Mouse (Mus musculus) hindbrain, embryonic 10.5 days (tissue): Measurements from ENCODE around the gene Elobl. TPM values are rescaled to one million over a fixed set of nuclear protein-coding genes. Genes with fewer than 3 reads are reported as not detected.

Experiments
- DNase-seq: peaks from one replicate; pipeline ENCODE4 v3.0.0-alpha.2; 2017; ENCODE audit warnings: low spot score
- H3K27ac ChIP-seq: fragments of 300-500 bp; sonication (generic); 2 replicates; pipeline ENCODE4 v1.5.1; 2016; ENCODE audit warnings: mild to moderate bottlenecking, moderate library complexity
- H3K27me3 ChIP-seq: fragments of 300-500 bp; sonication (generic); 2 replicates; pipeline ENCODE4 v1.6.1; 2016; ENCODE audit warnings: mild to moderate bottlenecking; ENCODE audit not compliant: poor library complexity, insufficient read depth, severe bottlenecking
- H3K36me3 ChIP-seq: fragments of 300-500 bp; sonication (generic); 2 replicates; pipeline ENCODE4 v1.6.1; 2016; ENCODE audit warnings: mild to moderate bottlenecking, moderate library complexity
- H3K4me1 ChIP-seq: fragments of 300-500 bp; sonication (generic); replicated peaks from 2 replicates; pipeline ENCODE4 v1.6.1; 2016; ENCODE audit warnings: mild to moderate bottlenecking
- H3K4me3 ChIP-seq: fragments of 300-500 bp; sonication (generic); 2 replicates; pipeline ENCODE4 v1.5.1; 2016; ENCODE audit warnings: mild to moderate bottlenecking, moderate library complexity
- H3K9me3 ChIP-seq: fragments of 300-500 bp; sonication (generic); 2 replicates; pipeline ENCODE4 v1.6.1; 2016; ENCODE audit warnings: mild to moderate bottlenecking, moderate library complexity
- WGBS: fragments of 180-500 bp; shearing (Covaris S2); methylation state at CpG from one replicate; pipeline ENCODE4 v1.1.7; 2016; 5-methylcytosine and 5-hydroxymethylcytosine counted together
- polyA plus RNA-seq: library from polyadenylated mRNA; unstranded; fragments of >200 nt; fragmentation: Nextera tagmentation; extraction: Ambion mirVana; gene quantifications from 2 replicates; pipeline ENCODE4 v1.2.1, GENCODE M21; 2016

Gene Elobl
- polyA plus RNA-seq, result not detected in 2 replicates

- Histone ChIP-seq H3K4me3 (no peak within 1 kb of the TSS), H3K27me3 (0 out of 2 replicates have a peak, but pooled peaks cover 3% of the 10 kb centered on the region), H3K27ac (no peak within 1 kb of the TSS), H3K36me3 (no peaks in the 10 kb centered on the region), H3K4me1 (no peaks in the 10 kb centered on the region), H3K9me3 (no peaks in the 10 kb centered on the region)
- DNase-seq, result no peak
- 81% methylated on average over 3 of the region's 3 CpGs for WGBS
These were observed at the start of gene Elobl for GRCm38 (mm10) chr11:88966881-88967361. TSS of gene Elobl (minus strand) at chr11:88966931.

- H3K27ac ChIP-seq, result no peak overlapping the region
- H3K4me3 ChIP-seq, result no peak overlapping the region
- 86% methylated on average over 5 of the region's 5 CpGs for WGBS
These were observed 45.5 kb upstream of the Elobl start for GRCm38 (mm10) chr11:89012241-89012640.

GRCm38 (mm10) chr11:89009496-89009895 is 42.8 kb upstream of the Elobl start:
- 88% methylated on average over 7 of the region's 7 CpGs for WGBS

More at GRCm38 (mm10) chr11:89012241-89012640, 45.5 kb upstream of the Elobl start:
- Histone ChIP-seq H3K4me1 (0 out of 2 replicates have a peak, but pooled peaks cover 7% of the 10 kb centered on the region), H3K9me3 (no peaks in the 10 kb centered on the region), H3K27me3 (no peaks in the 10 kb centered on the region), H3K36me3 (0 out of 2 replicates have a peak, but pooled peaks cover 4% of the 10 kb centered on the region)
- no peak for DNase-seq

GRCm38 (mm10) chr11:89009066-89009465 is 42.3 kb upstream of the Elobl start:
- WGBS, result 91% methylated on average over 9 of the region's 9 CpGs

More at GRCm38 (mm10) chr11:89009496-89009895, 42.8 kb upstream of the Elobl start:
- H3K4me3 ChIP-seq, result no peak overlapping the region
- H3K27me3 ChIP-seq, result no peaks in the 10 kb centered on the region
- DNase-seq, result no peak
- H3K27ac ChIP-seq, result 0 out of 2 replicates have a peak overlapping the region, but pooled peaks have one; percentile 23
- no peaks in the 10 kb centered on the region for H3K9me3 ChIP-seq
- H3K4me1 ChIP-seq, result 0 out of 2 replicates have a peak, but pooled peaks cover 7% of the 10 kb centered on the region
- no peaks in the 10 kb centered on the region for H3K36me3 ChIP-seq

GRCm38 (mm10) chr11:89007582-89007981 is 40.9 kb upstream of the Elobl start:
- Histone ChIP-seq H3K27me3 (no peaks in the 10 kb centered on the region), H3K9me3 (no peaks in the 10 kb centered on the region), H3K36me3 (no peaks in the 10 kb centered on the region), H3K4me1 (peaks cover 20% of the 10 kb centered on the region), H3K4me3 (no peak overlapping the region), H3K27ac (no peak overlapping the region)
- 85% methylated on average over 3 of the region's 3 CpGs for WGBS
- no peak for DNase-seq

More at GRCm38 (mm10) chr11:89009066-89009465, 42.3 kb upstream of the Elobl start:
- H3K4me1 ChIP-seq, result 0 out of 2 replicates have a peak, but pooled peaks cover 7% of the 10 kb centered on the region
- no peak overlapping the region for H3K27ac ChIP-seq
- H3K27me3 ChIP-seq, result no peaks in the 10 kb centered on the region
- no peak for DNase-seq
- H3K9me3 ChIP-seq, result no peaks in the 10 kb centered on the region
- H3K4me3 ChIP-seq, result no peak overlapping the region
- H3K36me3 ChIP-seq, result no peaks in the 10 kb centered on the region

GRCm38 (mm10) chr11:89006404-89006803 is 39.7 kb upstream of the Elobl start:
- no peaks in the 10 kb centered on the region for H3K9me3 ChIP-seq
- no peak for DNase-seq
- no peaks in the 10 kb centered on the region for H3K36me3 ChIP-seq

GRCm38 (mm10) chr11:89005473-89005872 is 38.7 kb upstream of the Elobl start:
- H3K27me3 ChIP-seq, result peaks cover 6% of the 10 kb centered on the region
- no peak overlapping the region for H3K4me3 ChIP-seq
- peaks cover 21% of the 10 kb centered on the region for H3K4me1 ChIP-seq
- no peaks in the 10 kb centered on the region for H3K36me3 ChIP-seq
- H3K27ac ChIP-seq, result no peak overlapping the region
- no peaks in the 10 kb centered on the region for H3K9me3 ChIP-seq
- WGBS, result 77% methylated on average over 5 of the region's 5 CpGs
- no peak for DNase-seq

More at GRCm38 (mm10) chr11:89006404-89006803, 39.7 kb upstream of the Elobl start:
- peaks cover 21% of the 10 kb centered on the region for H3K4me1 ChIP-seq
- no peak overlapping the region for H3K4me3 ChIP-seq
- H3K27ac ChIP-seq, result no peak overlapping the region
- 0 out of 2 replicates have a peak, but pooled peaks cover 2% of the 10 kb centered on the region for H3K27me3 ChIP-seq

GRCm38 (mm10) chr11:89003726-89004125 is 37.0 kb upstream of the Elobl start:
- Histone ChIP-seq H3K27me3 (peaks cover 24% of the 10 kb centered on the region), H3K27ac (0 out of 2 replicates have a peak overlapping the region, but pooled peaks have one; percentile 35), H3K9me3 (no peaks in the 10 kb centered on the region), H3K36me3 (no peaks in the 10 kb centered on the region), H3K4me1 (peaks cover 26% of the 10 kb centered on the region), H3K4me3 (no peak overlapping the region)
- WGBS, result 87% methylated on average over 4 of the region's 4 CpGs
- DNase-seq, result no peak

GRCm38 (mm10) chr11:89003078-89003477 is 36.3 kb upstream of the Elobl start:
- Histone ChIP-seq H3K27ac (no peak overlapping the region), H3K36me3 (no peaks in the 10 kb centered on the region), H3K4me3 (no peak overlapping the region), H3K9me3 (no peaks in the 10 kb centered on the region), H3K27me3 (peaks cover 30% of the 10 kb centered on the region), H3K4me1 (peaks cover 27% of the 10 kb centered on the region)
- WGBS, result 61% methylated on average over 6 of the region's 6 CpGs
- DNase-seq, result no peak

GRCm38 (mm10) chr11:89002621-89003020 is 35.9 kb upstream of the Elobl start:
- Histone ChIP-seq H3K36me3 (no peaks in the 10 kb centered on the region), H3K9me3 (no peaks in the 10 kb centered on the region), H3K27me3 (peaks cover 32% of the 10 kb centered on the region), H3K27ac (no peak overlapping the region), H3K4me1 (peaks cover 27% of the 10 kb centered on the region), H3K4me3 (no peak overlapping the region)
- DNase-seq, result no peak
- WGBS, result 86% methylated on average over 5 of the region's 5 CpGs

- Histone ChIP-seq H3K27me3 (peaks cover 32% of the 10 kb centered on the region), H3K9me3 (no peaks in the 10 kb centered on the region), H3K36me3 (no peaks in the 10 kb centered on the region), H3K27ac (no peak overlapping the region), H3K4me3 (no peak overlapping the region), H3K4me1 (peaks cover 27% of the 10 kb centered on the region)
- WGBS, result 93% methylated on average over 5 of the region's 5 CpGs
- no peak for DNase-seq
These were observed 35.3 kb upstream of the Elobl start for GRCm38 (mm10) chr11:89002068-89002467.

- 93% methylated on average over 7 of the region's 7 CpGs for WGBS
- H3K9me3 ChIP-seq, result no peaks in the 10 kb centered on the region
- H3K27ac ChIP-seq, result no peak overlapping the region
- DNase-seq, result no peak
- no peak overlapping the region for H3K4me3 ChIP-seq
- H3K36me3 ChIP-seq, result no peaks in the 10 kb centered on the region
- H3K27me3 ChIP-seq, result peaks cover 32% of the 10 kb centered on the region
- H3K4me1 ChIP-seq, result peaks cover 27% of the 10 kb centered on the region
These were observed 34.8 kb upstream of the Elobl start for GRCm38 (mm10) chr11:89001569-89001968.

GRCm38 (mm10) chr11:89000527-89000819 is 33.7 kb upstream of the Elobl start:
- peak overlapping the region; percentile 55; the same call in 1 of the 2 replicates for H3K4me3 ChIP-seq
- no peak for DNase-seq

More at GRCm38 (mm10) chr11:89000527-89000819, 33.7 kb upstream of the Elobl start:
- no peaks in the 10 kb centered on the region for H3K36me3 ChIP-seq
- no peak overlapping the region for H3K27ac ChIP-seq
- H3K4me1 ChIP-seq, result peaks cover 27% of the 10 kb centered on the region
- H3K27me3 ChIP-seq, result peaks cover 32% of the 10 kb centered on the region
- no peaks in the 10 kb centered on the region for H3K9me3 ChIP-seq
